9 mouse cellular contexts compared by ENCODE assay signal in genomic region chr4:133085783-133086342, GRCm38 (mm10). TPM values are rescaled to one million over a fixed set of nuclear protein-coding genes. Genes with fewer than 3 reads are reported as not detected.
DNase-seq lines count a peak whose midpoint lies in the region; ATAC-seq and TF ChIP-seq lines count a peak whose summit lies in the region.
"Had no signal": no experiment of that assay in that cellular context is flagged by ENCODE, and none has a peak within 500 bp of the region (broad histone marks: within the 10 kb centered on the region; RNA-seq: fewer than 3 reads in every experiment).

No protein-coding gene starts in this region.

- H3K4me3 ChIP-seq in kidney, adult 2 months (ENCODE audit: insufficient read depth, low read depth, low read length), result no peak overlapping the region
- H3K4me3 ChIP-seq in forebrain, embryonic 10.5 days, result peak overlapping the region; percentile 56
- no peak overlapping the region for H3K4me3 ChIP-seq in neural tube, embryonic 11.5 days (ENCODE audit: low read depth, low read length)

- no peaks in the 10 kb centered on the region for H3K36me3 ChIP-seq in kidney, adult 2 months (ENCODE audit: control insufficient read depth, insufficient read depth, low read length)
- no peaks in the 10 kb centered on the region for H3K36me3 ChIP-seq in forebrain, embryonic 10.5 days (replicated peaks)
- H3K36me3 ChIP-seq in neural tube, embryonic 11.5 days (ENCODE audit: control insufficient read depth, insufficient read depth, low read length), result no peaks in the 10 kb centered on the region

- H3K4me1 ChIP-seq in kidney, adult 2 months (ENCODE audit: control insufficient read depth, insufficient read depth, low read length), result peaks cover 35% of the 10 kb centered on the region
- H3K4me1 ChIP-seq in forebrain, embryonic 10.5 days, result peaks cover 58% of the 10 kb centered on the region
- peaks cover 29% of the 10 kb centered on the region for H3K4me1 ChIP-seq in neural tube, embryonic 11.5 days (ENCODE audit: control insufficient read depth, insufficient read depth, low read length)

- peak overlapping the region; percentile 77; the same call in 1 of the 2 replicates for H3K4me2 ChIP-seq in neural tube, embryonic 11.5 days (ENCODE audit: low read depth)

- no peak for TF ChIP-seq CTCF in kidney, adult 2 months (conservative IDR thresholded peaks at IDR 0.05; ENCODE audit: insufficient read depth, insufficient read length, low read depth, low read length)

- ATAC-seq in neural tube, embryonic 11.5 days (ENCODE audit: insufficient read depth, low FRiP score, low TSS enrichment), result no peak
- ATAC-seq in megakaryocyte progenitor cell, adult 5-6 weeks (replicated peaks; ENCODE audit: poor library complexity), result no peak
- ATAC-seq: Patski had no signal

- whole genome bisulfite sequencing in kidney, adult 2 months, result 44% methylated on average over 12 of the region's 12 CpGs
- 12% methylated on average over 12 of the region's 12 CpGs for WGBS in forebrain, embryonic 10.5 days
- WGBS in neural tube, embryonic 11.5 days, result 10% methylated on average over 12 of the region's 12 CpGs

- H3K9me3 ChIP-seq in forebrain, embryonic 10.5 days, result no peaks in the 10 kb centered on the region
- H3K9me3 ChIP-seq in neural tube, embryonic 11.5 days (ENCODE audit: control insufficient read depth, low read length), result no peaks in the 10 kb centered on the region

- H3K27ac ChIP-seq in kidney, adult 2 months (ENCODE audit: insufficient read depth, low read depth, low read length), result peak overlapping the region; percentile 81
- peak overlapping the region; percentile 68 for H3K27ac ChIP-seq in forebrain, embryonic 10.5 days
- no peak overlapping the region for H3K27ac ChIP-seq in neural tube, embryonic 11.5 days (ENCODE audit: low read depth, low read length)

- H3K9ac ChIP-seq in neural tube, embryonic 11.5 days (ENCODE audit: low read length), result no peak overlapping the region; the same call in none of the 2 replicates

- TF ChIP-seq POLR2A in kidney, adult 2 months (IDR thresholded peaks at IDR 0.05; ENCODE audit: low read depth, low read length), result peak; percentile 0

- no peaks in the 10 kb centered on the region for H3K27me3 ChIP-seq in kidney, adult 2 months (replicated peaks; ENCODE audit: control insufficient read depth, insufficient read depth, low read length)
- peaks cover 59% of the 10 kb centered on the region for H3K27me3 ChIP-seq in forebrain, embryonic 10.5 days (ENCODE audit: poor library complexity, severe bottlenecking)
- H3K27me3 ChIP-seq in neural tube, embryonic 11.5 days (ENCODE audit: control insufficient read depth, insufficient read depth, low read length), result peaks cover 7% of the 10 kb centered on the region
- H3K27me3 ChIP-seq: Patski had no signal

- no peak for DNase-seq in kidney, adult 2 months
- no peak for DNase-seq in kidney, adult 9 months
- DNase-seq in forebrain, embryonic 10.5 days (ENCODE audit: extremely low spot score, low spot score), result no peak
- DNase-seq in kidney, postnatal 4 days, result peak; percentile 54 to 69
- peak; percentile 47 for DNase-seq in neural tube, embryonic 11.5 days (ENCODE audit: low spot score)
- no peak for DNase-seq in right cerebral cortex, postnatal 4 days
- no peak for DNase-seq in c-Kit-positive CD71-positive TER-119-positive erythroid progenitor cells, embryonic 14.5 days (ENCODE audit: low spot score)

RNA-seq across cellular contexts. Expression of gene Wasf2, which starts 44.4 kb away (rescaled TPM):
- 37.0 and 45.7 TPM in 2 replicates for polyA plus RNA-seq in kidney, adult 2 months (2012; rRNA removed)
- 47.4 and 49.1 TPM in 2 replicates for polyA plus RNA-seq in forebrain, embryonic 10.5 days (2016; fragmentation: Nextera tagmentation; extraction: Ambion mirVana)
- 33.0 and 39.0 TPM in 2 replicates for polyA plus RNA-seq in neural tube, embryonic 11.5 days (2014; fragmentation: Nextera tagmentation; extraction: Ambion mirVana)
- total RNA-seq in megakaryocyte progenitor cell, adult 5-6 weeks (2015), result 124 and 135 TPM in 2 replicates
- total RNA-seq in megakaryocyte progenitor cell, adult 5-6 weeks (2017), result 24.7 and 35.1 TPM in 2 replicates

Comparison
In these comparisons a context has a peak if more than half of its experiments do, and no peak if none do; other contexts are left out.
1. DNase-seq: peak in kidney, postnatal 4 days (2 of 2) and neural tube, embryonic 11.5 days (single experiment); none in kidney, adult 2 months (single experiment), kidney, adult 9 months (single experiment), forebrain, embryonic 10.5 days (single experiment), right cerebral cortex, postnatal 4 days (single experiment) and c-Kit-positive CD71-positive TER-119-positive erythroid progenitor cells, embryonic 14.5 days (single experiment).